Mouse (Mus musculus) liver, adult 2 months (tissue): Measurements from ENCODE around the gene Zzef1. TPM values are rescaled to one million over a fixed set of nuclear protein-coding genes. Genes with fewer than 3 reads are reported as not detected.

Experiments used
- DNase-seq: peaks from one replicate; pipeline ENCODE4 v3.0.0-alpha.2; 2011; ENCODE audit warnings: low read depth, low spot score; ENCODE audit errors: extremely low read depth
- H3K27ac ChIP-seq: fragments of 200-500 bp; replicated peaks from 2 replicates; pipeline ENCODE4 v1.5.1; 2012; ENCODE audit warnings: low read depth, mild to moderate bottlenecking, control low read depth, inconsistent platforms, low read length; ENCODE audit not compliant: insufficient read depth
- H3K27me3 ChIP-seq: fragments of 200-500 bp; 2 replicates; pipeline ENCODE4 v1.6.1; 2012; ENCODE audit warnings: mild to moderate bottlenecking, moderate library complexity, low read length, inconsistent platforms; ENCODE audit not compliant: control insufficient read depth, insufficient read depth
- H3K36me3 ChIP-seq: fragments of 200-500 bp; 2 replicates; pipeline ENCODE4 v1.6.1; 2012; ENCODE audit warnings: low read length, inconsistent platforms; ENCODE audit not compliant: control insufficient read depth, insufficient read depth
- H3K4me1 ChIP-seq: fragments of 200-500 bp; 2 replicates; pipeline ENCODE4 v1.6.1; 2011; ENCODE audit warnings: low read length; ENCODE audit not compliant: control insufficient read depth, insufficient read depth
- H3K4me3 ChIP-seq: fragments of 200-500 bp; 2 replicates; pipeline ENCODE4 v1.5.1; 2011; ENCODE audit warnings: low read depth, mild to moderate bottlenecking, control low read depth, low read length, moderate library complexity; ENCODE audit not compliant: insufficient read depth
- H3K79me2 ChIP-seq: fragments of 200-500 bp; 2 replicates; pipeline ENCODE4 v1.6.1; 2012; ENCODE audit warnings: inconsistent platforms, mild to moderate bottlenecking, low read length, moderate library complexity; ENCODE audit not compliant: control insufficient read depth, insufficient read depth
- H3K9ac ChIP-seq: fragments of 200-500 bp; 2 replicates; pipeline ENCODE4 v1.6.1; 2012; ENCODE audit warnings: low read depth, mild to moderate bottlenecking, control low read depth, inconsistent platforms, low read length
- CTCF ChIP-seq: fragments of 200-500 bp; IDR thresholded peaks from 2 replicates; pipeline ENCODE4 v1.5.1; 2011; ENCODE audit warnings: low read depth, low read length, control low read depth
- POLR2A ChIP-seq: fragments of 200-500 bp; IDR thresholded peaks from 2 replicates; pipeline ENCODE4 v1.6.1; 2011; ENCODE audit warnings: low read length, control low read depth; ENCODE audit not compliant: insufficient read depth; ENCODE audit errors: extremely low read depth
- WGBS: fragments of 180-500 bp; shearing (Covaris S2); methylation state at CpG from one replicate; pipeline ENCODE4 v1.1.7; 2018; 5-methylcytosine and 5-hydroxymethylcytosine counted together
- polyA plus RNA-seq: library from polyadenylated mRNA; depleted of rRNA; stranded (reverse); fragments of >200 nt; gene quantifications from 2 replicates; pipeline ENCODE4 v1.2.3, GENCODE M21; 2012
- total RNA-seq: library from RNA; depleted of rRNA; stranded (reverse); fragments of >200 nt; gene quantifications from 2 replicates; pipeline ENCODE4 v1.2.3, GENCODE M21; 2014

The Zzef1 gene
- total and polyA plus RNA-seq, 2 experiments: 13.6 to 14.1 TPM

DNA sequence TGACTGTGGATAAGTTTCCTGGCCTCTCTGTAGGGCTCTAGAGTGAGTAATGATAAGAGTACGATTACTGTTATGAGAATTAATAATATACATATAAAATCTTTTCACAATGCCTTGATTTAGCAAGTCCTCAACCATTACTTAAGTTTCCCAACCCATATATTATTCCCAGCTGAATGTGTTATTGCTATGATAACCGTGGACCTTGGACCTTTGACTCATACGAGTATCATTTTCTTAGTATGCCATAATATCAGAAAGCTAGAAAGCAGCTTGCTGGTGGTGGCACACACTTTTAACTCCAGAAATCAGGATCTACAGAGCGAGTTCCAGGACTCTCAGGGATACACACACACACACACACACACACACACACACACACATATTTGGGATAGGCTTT, 12.0 kb downstream of the Zzef1 start:
- H3K27me3 ChIP-seq: no peaks in the 10 kb centered on the region
- no peaks in the 10 kb centered on the region for H3K36me3 ChIP-seq
- peaks cover 39% of the 10 kb centered on the region; the same call in 1 of the 2 replicates for H3K79me2 ChIP-seq
- H3K9ac ChIP-seq: no peak overlapping the region
- no peak for TF ChIP-seq POLR2A
- no peak for TF ChIP-seq CTCF
- H3K4me3 ChIP-seq: no peak overlapping the region
- peaks cover 3% of the 10 kb centered on the region for H3K4me1 ChIP-seq
- DNase-seq: no peak
- H3K27ac ChIP-seq: no peak overlapping the region
- 68% methylated on average over 4 of the region's 4 CpGs for WGBS

DNA sequence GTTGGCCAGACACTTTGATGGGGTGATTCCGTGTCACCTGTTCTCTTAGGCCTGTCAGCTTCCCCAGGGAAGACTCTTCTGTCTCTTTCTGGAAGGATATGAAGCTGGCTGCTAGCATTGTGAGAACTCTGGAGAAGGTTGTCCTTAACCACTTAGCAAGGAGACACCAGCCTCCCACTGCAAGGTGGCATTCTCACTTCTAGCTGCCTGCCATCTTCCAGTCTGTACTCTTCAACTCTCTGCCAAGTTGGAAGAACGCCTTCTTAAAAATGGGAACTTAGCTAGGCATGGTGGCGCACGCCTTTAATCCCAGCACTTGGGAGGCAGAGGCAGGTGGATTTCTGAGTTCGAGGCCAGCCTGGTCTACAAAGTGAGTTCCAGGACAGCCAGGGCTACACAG, 17.7 kb downstream of the Zzef1 start:
- Histone ChIP-seq H3K4me3 (no peak overlapping the region), H3K36me3 (peaks cover 5% of the 10 kb centered on the region), H3K4me1 (peaks cover 1% of the 10 kb centered on the region; the same call in 1 of the 2 replicates), H3K79me2 (peaks cover 9% of the 10 kb centered on the region; the same call in 1 of the 2 replicates), H3K27ac (no peak overlapping the region), H3K9ac (no peak overlapping the region), H3K27me3 (no peaks in the 10 kb centered on the region)
- 94% methylated on average over 5 of the region's 5 CpGs for WGBS
- no peak for DNase-seq
- TF ChIP-seq POLR2A: no peak
- TF ChIP-seq CTCF: no peak

DNA sequence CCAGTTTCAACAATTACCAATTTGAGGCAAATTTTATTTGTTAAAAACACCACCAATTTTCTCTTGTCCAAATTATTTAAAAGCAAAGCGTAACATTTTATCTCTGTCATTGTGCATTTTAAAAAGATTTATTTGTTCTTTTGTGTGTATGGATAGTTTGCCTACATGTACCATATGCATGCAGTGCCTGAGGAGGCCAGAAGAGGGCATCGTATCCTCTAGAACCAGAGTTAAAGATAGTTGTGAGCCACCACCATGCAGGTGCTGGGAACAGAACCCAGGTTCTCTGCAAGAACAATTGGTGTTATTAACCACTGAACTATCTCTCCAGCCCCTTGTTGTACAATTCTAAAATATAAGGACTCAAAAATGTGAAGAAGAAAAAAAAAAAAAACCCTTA, 18.2 kb downstream of the Zzef1 start:
- Histone ChIP-seq H3K27me3 (no peaks in the 10 kb centered on the region), H3K4me3 (no peak overlapping the region), H3K4me1 (peaks cover 1% of the 10 kb centered on the region; the same call in 1 of the 2 replicates), H3K27ac (no peak overlapping the region), H3K36me3 (peaks cover 8% of the 10 kb centered on the region), H3K79me2 (peaks cover 9% of the 10 kb centered on the region; the same call in 1 of the 2 replicates), H3K9ac (no peak overlapping the region)
- TF ChIP-seq CTCF: no peak
- no peak for TF ChIP-seq POLR2A
- 87% methylated on average over 2 of the region's 2 CpGs for WGBS
- no peak for DNase-seq

DNA sequence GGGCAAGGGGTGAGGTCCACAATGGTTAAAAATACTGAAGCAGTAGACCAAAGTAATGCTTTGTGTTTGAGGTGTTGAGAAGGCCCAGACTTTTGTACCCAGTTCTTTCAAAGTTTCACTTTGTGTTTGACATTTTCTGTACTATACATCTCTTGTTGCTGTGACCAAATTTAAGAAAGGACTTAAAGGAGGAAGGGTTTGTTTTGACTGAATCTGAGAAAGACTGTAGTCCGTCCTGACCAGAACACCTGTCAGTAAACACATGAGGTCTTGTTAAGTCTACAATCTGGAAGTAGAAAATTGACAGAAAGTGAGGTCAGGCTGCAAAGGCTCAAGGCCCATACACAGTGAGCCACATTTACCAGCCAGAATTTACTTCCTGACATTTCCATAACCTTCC, 20.8 kb downstream of the Zzef1 start:
- WGBS: 59% methylated on average over 1 of the region's 1 CpGs
- Histone ChIP-seq H3K36me3 (peaks cover 21% of the 10 kb centered on the region), H3K4me3 (no peak overlapping the region), H3K27ac (no peak overlapping the region), H3K27me3 (no peaks in the 10 kb centered on the region), H3K4me1 (peaks cover 1% of the 10 kb centered on the region; the same call in 1 of the 2 replicates), H3K79me2 (peaks cover 9% of the 10 kb centered on the region; the same call in 1 of the 2 replicates), H3K9ac (no peak overlapping the region)
- no peak for TF ChIP-seq POLR2A
- TF ChIP-seq CTCF: no peak
- DNase-seq: no peak

DNA sequence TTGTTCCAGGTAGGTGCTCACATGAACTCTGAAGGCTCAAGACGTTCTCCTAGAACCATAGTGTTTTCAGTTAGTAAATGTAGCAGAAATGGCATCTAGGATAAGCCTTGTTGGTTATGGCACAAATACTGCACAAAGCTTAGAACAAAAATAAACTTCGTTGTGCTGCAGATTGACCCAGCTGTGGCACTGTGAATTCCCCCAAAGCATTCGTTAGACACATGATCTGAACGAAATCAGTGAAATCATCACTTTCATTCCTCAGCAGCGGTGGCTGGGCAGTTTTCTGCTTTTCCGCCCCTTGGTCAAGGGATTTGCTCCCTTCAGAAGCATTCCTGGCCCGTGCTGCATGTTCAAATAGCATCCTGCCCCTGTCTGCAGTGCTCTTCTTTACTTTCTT, 22.0 kb downstream of the Zzef1 start:
- no peak for DNase-seq
- Histone ChIP-seq H3K4me3 (no peak overlapping the region), H3K27ac (no peak overlapping the region), H3K36me3 (peaks cover 28% of the 10 kb centered on the region), H3K27me3 (no peaks in the 10 kb centered on the region), H3K79me2 (peaks cover 4% of the 10 kb centered on the region; the same call in 1 of the 2 replicates), H3K4me1 (no peaks in the 10 kb centered on the region), H3K9ac (no peak overlapping the region)
- 92% methylated on average over 7 of the region's 7 CpGs for WGBS
- no peak for TF ChIP-seq POLR2A
- TF ChIP-seq CTCF: no peak

DNA sequence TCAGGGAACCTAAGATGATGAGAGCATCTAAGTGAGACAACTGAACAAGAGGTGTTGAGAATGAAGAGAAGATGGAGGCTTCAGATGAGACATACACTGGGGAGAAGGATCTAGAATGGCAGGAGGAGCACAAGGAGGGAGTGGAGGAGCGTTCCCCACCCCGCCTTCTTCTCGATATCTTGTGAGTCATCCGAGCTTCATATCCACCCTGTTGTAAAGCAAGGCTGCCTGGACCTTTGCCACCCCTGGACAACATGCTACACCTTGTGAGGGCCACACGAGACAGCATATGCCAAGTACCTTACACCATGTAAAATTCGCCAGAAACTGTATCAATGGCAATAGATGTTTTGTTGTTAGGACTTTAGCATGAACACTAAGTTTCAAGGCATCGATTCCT, 25.0 kb downstream of the Zzef1 start:
- Histone ChIP-seq H3K4me3 (no peak overlapping the region), H3K36me3 (peaks cover 48% of the 10 kb centered on the region), H3K9ac (no peak overlapping the region), H3K27me3 (no peaks in the 10 kb centered on the region), H3K27ac (no peak overlapping the region), H3K4me1 (no peaks in the 10 kb centered on the region), H3K79me2 (no peaks in the 10 kb centered on the region; the same call in 1 of the 2 replicates)
- 93% methylated on average over 7 of the region's 7 CpGs for WGBS
- no peak for DNase-seq
- TF ChIP-seq CTCF (no peak), POLR2A (no peak)
